Mouse (Mus musculus): ENCODE measurements at regions not wholly inside any gene's neighbourhood (a gene's known extent, or its start where the extent isn't known, plus 50 kb on each side); places are given as distances from the start of the nearest gene placed in this dataset.

- H3K27me3 ChIP-seq (ENCODE audit: control insufficient read depth, insufficient read depth, low read length) = no peaks in the 10 kb centered on the region
- 10% methylated on average over 9 of the region's 9 CpGs for WGBS (ENCODE audit: insufficient replicate concordance)
- ATAC-seq (replicated peaks; ENCODE audit: insufficient number of reproducible peaks, low FRiP score, low TSS enrichment) = no peak
- no peak overlapping the region for H3K9ac ChIP-seq (ENCODE audit: low read depth, low read length)
- H3K4me1 ChIP-seq (ENCODE audit: control insufficient read depth, insufficient read depth, low read length) = peaks cover 13% of the 10 kb centered on the region
- no peaks in the 10 kb centered on the region for H3K9me3 ChIP-seq (replicated peaks; ENCODE audit: control insufficient read depth, low read length)
- H3K27ac ChIP-seq (ENCODE audit: low read depth, low read length) = no peak overlapping the region
- peak overlapping the region; percentile 3; the same call in 1 of the 2 replicates for H3K4me2 ChIP-seq
- H3K36me3 ChIP-seq (ENCODE audit: control insufficient read depth, insufficient read depth, low read length) = no peaks in the 10 kb centered on the region
- no peak overlapping the region for H3K4me3 ChIP-seq (ENCODE audit: low read depth, low read length)
Observed at GRCm38 (mm10) chr13:48316747-48317146, 55.7 kb downstream of the Id4 start.

GRCm38 (mm10) chr13:48317457-48317856 is 56.4 kb downstream of the Id4 start:
- ATAC-seq (replicated peaks; ENCODE audit: insufficient number of reproducible peaks, low FRiP score, low TSS enrichment) = no peak
- peaks cover 13% of the 10 kb centered on the region for H3K4me1 ChIP-seq (ENCODE audit: control insufficient read depth, insufficient read depth, low read length)

GRCm38 (mm10) chr13:48319001-48319400 is 58.0 kb downstream of the Id4 start:
- no peak overlapping the region for H3K9ac ChIP-seq (ENCODE audit: low read depth, low read length)
- WGBS (ENCODE audit: insufficient replicate concordance) = 66% methylated on average over 7 of the region's 7 CpGs
- H3K4me1 ChIP-seq (ENCODE audit: control insufficient read depth, insufficient read depth, low read length) = peaks cover 13% of the 10 kb centered on the region
- no peak overlapping the region for H3K4me3 ChIP-seq (ENCODE audit: low read depth, low read length)
- no peaks in the 10 kb centered on the region for H3K27me3 ChIP-seq (ENCODE audit: control insufficient read depth, insufficient read depth, low read length)
- H3K4me2 ChIP-seq = no peak overlapping the region
- ATAC-seq (replicated peaks; ENCODE audit: insufficient number of reproducible peaks, low FRiP score, low TSS enrichment) = no peak
- no peaks in the 10 kb centered on the region for H3K9me3 ChIP-seq (replicated peaks; ENCODE audit: control insufficient read depth, low read length)
- H3K27ac ChIP-seq (ENCODE audit: low read depth, low read length) = no peak overlapping the region
- no peaks in the 10 kb centered on the region for H3K36me3 ChIP-seq (ENCODE audit: control insufficient read depth, insufficient read depth, low read length)

More at GRCm38 (mm10) chr13:48317457-48317856, 56.4 kb downstream of the Id4 start:
- H3K4me2 ChIP-seq = no peak overlapping the region
- H3K36me3 ChIP-seq (ENCODE audit: control insufficient read depth, insufficient read depth, low read length) = no peaks in the 10 kb centered on the region
- H3K27ac ChIP-seq (ENCODE audit: low read depth, low read length) = no peak overlapping the region
- H3K9ac ChIP-seq (ENCODE audit: low read depth, low read length) = no peak overlapping the region
- no peak overlapping the region for H3K4me3 ChIP-seq (ENCODE audit: low read depth, low read length)
- no peaks in the 10 kb centered on the region for H3K27me3 ChIP-seq (ENCODE audit: control insufficient read depth, insufficient read depth, low read length)
- WGBS (ENCODE audit: insufficient replicate concordance) = 30% methylated on average over 7 of the region's 7 CpGs
- H3K9me3 ChIP-seq (replicated peaks; ENCODE audit: control insufficient read depth, low read length) = no peaks in the 10 kb centered on the region

GRCm38 (mm10) chr13:48324290-48324718 is 63.3 kb downstream of the Id4 start:
- peak overlapping the region; percentile 34; the same call in 1 of the 2 replicates for H3K4me2 ChIP-seq

GRCm38 (mm10) chr13:48330619-48331018 is 69.6 kb downstream of the Id4 start:
- H3K4me3 ChIP-seq (ENCODE audit: low read depth, low read length) = no peak overlapping the region
- H3K27ac ChIP-seq (ENCODE audit: low read depth, low read length) = no peak overlapping the region

More at GRCm38 (mm10) chr13:48324290-48324718, 63.3 kb downstream of the Id4 start:
- Histone ChIP-seq H3K27me3 (ENCODE audit: control insufficient read depth, insufficient read depth, low read length) (no peaks in the 10 kb centered on the region), H3K27ac (ENCODE audit: low read depth, low read length) (no peak overlapping the region; the same call in 1 of the 2 replicates), H3K4me3 (ENCODE audit: low read depth, low read length) (no peak overlapping the region), H3K36me3 (ENCODE audit: control insufficient read depth, insufficient read depth, low read length) (no peaks in the 10 kb centered on the region), H3K9ac (ENCODE audit: low read depth, low read length) (no peak overlapping the region), H3K9me3 (replicated peaks; ENCODE audit: control insufficient read depth, low read length) (no peaks in the 10 kb centered on the region), H3K4me1 (ENCODE audit: control insufficient read depth, insufficient read depth, low read length) (no peaks in the 10 kb centered on the region; the same call in 1 of the 2 replicates)
- 15% methylated on average over 8 of the region's 8 CpGs for WGBS (ENCODE audit: insufficient replicate concordance)
- no peak for ATAC-seq (replicated peaks; ENCODE audit: insufficient number of reproducible peaks, low FRiP score, low TSS enrichment)

GRCm38 (mm10) chr13:48336135-48336534 is 75.1 kb downstream of the Id4 start:
- no peak overlapping the region for H3K9ac ChIP-seq (ENCODE audit: low read depth, low read length)
- H3K4me3 ChIP-seq (ENCODE audit: low read depth, low read length) = no peak overlapping the region
- no peaks in the 10 kb centered on the region for H3K4me1 ChIP-seq (ENCODE audit: control insufficient read depth, insufficient read depth, low read length)
- H3K4me2 ChIP-seq = no peak overlapping the region
- H3K9me3 ChIP-seq (replicated peaks; ENCODE audit: control insufficient read depth, low read length) = no peaks in the 10 kb centered on the region
- H3K27ac ChIP-seq (ENCODE audit: low read depth, low read length) = no peak overlapping the region
- no peak for ATAC-seq (replicated peaks; ENCODE audit: insufficient number of reproducible peaks, low FRiP score, low TSS enrichment)
- H3K27me3 ChIP-seq (ENCODE audit: control insufficient read depth, insufficient read depth, low read length) = no peaks in the 10 kb centered on the region
- 68% methylated on average over 13 of the region's 13 CpGs for WGBS (ENCODE audit: insufficient replicate concordance)
- no peaks in the 10 kb centered on the region for H3K36me3 ChIP-seq (ENCODE audit: control insufficient read depth, insufficient read depth, low read length)

More at GRCm38 (mm10) chr13:48330619-48331018, 69.6 kb downstream of the Id4 start:
- 61% methylated on average over 11 of the region's 11 CpGs for WGBS (ENCODE audit: insufficient replicate concordance)
- Histone ChIP-seq H3K27me3 (ENCODE audit: control insufficient read depth, insufficient read depth, low read length) (no peaks in the 10 kb centered on the region), H3K4me2 (peak overlapping the region; percentile 31; the same call in 1 of the 2 replicates), H3K9ac (ENCODE audit: low read depth, low read length) (no peak overlapping the region), H3K4me1 (ENCODE audit: control insufficient read depth, insufficient read depth, low read length) (no peaks in the 10 kb centered on the region), H3K9me3 (replicated peaks; ENCODE audit: control insufficient read depth, low read length) (no peaks in the 10 kb centered on the region), H3K36me3 (ENCODE audit: control insufficient read depth, insufficient read depth, low read length) (no peaks in the 10 kb centered on the region)
- ATAC-seq (replicated peaks; ENCODE audit: insufficient number of reproducible peaks, low FRiP score, low TSS enrichment) = no peak

- H3K4me3 ChIP-seq (ENCODE audit: low read depth, low read length) = no peak overlapping the region
- no peaks in the 10 kb centered on the region for H3K27me3 ChIP-seq (ENCODE audit: control insufficient read depth, insufficient read depth, low read length)
- no peak overlapping the region for H3K4me2 ChIP-seq
- H3K9ac ChIP-seq (ENCODE audit: low read depth, low read length) = no peak overlapping the region
- no peak for ATAC-seq (replicated peaks; ENCODE audit: insufficient number of reproducible peaks, low FRiP score, low TSS enrichment)
- H3K36me3 ChIP-seq (ENCODE audit: control insufficient read depth, insufficient read depth, low read length) = no peaks in the 10 kb centered on the region
- no peaks in the 10 kb centered on the region for H3K4me1 ChIP-seq (ENCODE audit: control insufficient read depth, insufficient read depth, low read length)
- WGBS (ENCODE audit: insufficient replicate concordance) = 58% methylated on average over 11 of the region's 11 CpGs
- no peaks in the 10 kb centered on the region for H3K9me3 ChIP-seq (replicated peaks; ENCODE audit: control insufficient read depth, low read length)
- no peak overlapping the region for H3K27ac ChIP-seq (ENCODE audit: low read depth, low read length)
Observed at GRCm38 (mm10) chr13:48336602-48337001, 75.6 kb downstream of the Id4 start.

- H3K9me3 ChIP-seq (replicated peaks; ENCODE audit: control insufficient read depth, low read length) = no peaks in the 10 kb centered on the region
- no peak overlapping the region for H3K27ac ChIP-seq (ENCODE audit: low read depth, low read length)
- no peaks in the 10 kb centered on the region for H3K36me3 ChIP-seq (ENCODE audit: control insufficient read depth, insufficient read depth, low read length)
- H3K27me3 ChIP-seq (ENCODE audit: control insufficient read depth, insufficient read depth, low read length) = no peaks in the 10 kb centered on the region
- no peak overlapping the region for H3K4me2 ChIP-seq
- H3K4me3 ChIP-seq (ENCODE audit: low read depth, low read length) = no peak overlapping the region
- H3K4me1 ChIP-seq (ENCODE audit: control insufficient read depth, insufficient read depth, low read length) = no peaks in the 10 kb centered on the region
- H3K9ac ChIP-seq (ENCODE audit: low read depth, low read length) = no peak overlapping the region
- WGBS (ENCODE audit: insufficient replicate concordance) = 71% methylated on average over 6 of the region's 6 CpGs
- ATAC-seq (replicated peaks; ENCODE audit: insufficient number of reproducible peaks, low FRiP score, low TSS enrichment) = no peak
Observed at GRCm38 (mm10) chr13:48338561-48338960, 77.5 kb downstream of the Id4 start.

- 86% methylated on average over 9 of the region's 9 CpGs for WGBS (ENCODE audit: insufficient replicate concordance)
- no peak for ATAC-seq (replicated peaks; ENCODE audit: insufficient number of reproducible peaks, low FRiP score, low TSS enrichment)
Observed at GRCm38 (mm10) chr13:48350124-48350523, 89.1 kb downstream of the Id4 start.

More at GRCm38 (mm10) chr13:48350124-48350523, 89.1 kb downstream of the Id4 start:
- Histone ChIP-seq H3K9ac (ENCODE audit: low read depth, low read length) (no peak overlapping the region), H3K4me2 (no peak overlapping the region), H3K27ac (ENCODE audit: low read depth, low read length) (no peak overlapping the region), H3K9me3 (replicated peaks; ENCODE audit: control insufficient read depth, low read length) (no peaks in the 10 kb centered on the region), H3K4me1 (ENCODE audit: control insufficient read depth, insufficient read depth, low read length) (no peaks in the 10 kb centered on the region), H3K27me3 (ENCODE audit: control insufficient read depth, insufficient read depth, low read length) (no peaks in the 10 kb centered on the region), H3K4me3 (ENCODE audit: low read depth, low read length) (no peak overlapping the region), H3K36me3 (ENCODE audit: control insufficient read depth, insufficient read depth, low read length) (no peaks in the 10 kb centered on the region)

Measured in heart, embryonic 11.5 days (tissue).